Comparison of ENCODE assay signal across 11 mouse cellular contexts in genomic region chr8:48740951-48741350, GRCm38 (mm10).
DNase-seq lines count a peak whose midpoint lies in the region; ATAC-seq and TF ChIP-seq lines count a peak whose summit lies in the region.
"Had no signal": no experiment of that assay in that cellular context is flagged by ENCODE, and none has a peak within 500 bp of the region (broad histone marks: within the 10 kb centered on the region; RNA-seq: fewer than 3 reads in every experiment).

No protein-coding gene starts in this region.

- 0 out of 2 replicates have a peak overlapping the region, but pooled peaks have one; percentile 25 for H3K27ac ChIP-seq in hindbrain, embryonic 10.5 days
- no peak overlapping the region for H3K27ac ChIP-seq in hindbrain, embryonic 11.5 days (ENCODE audit: low read depth, low read length)
- H3K27ac ChIP-seq in forebrain, embryonic 15.5 days (replicated peaks): no peak overlapping the region
- H3K27ac ChIP-seq in midbrain, embryonic 13.5 days: 0 out of 2 replicates have a peak overlapping the region, but pooled peaks have one; percentile 27
- H3K27ac ChIP-seq in cerebellum, adult 2 months (ENCODE audit: insufficient read depth, low read length): no peak overlapping the region
- H3K27ac ChIP-seq: liver, embryonic 14.5 days had no signal

- no peak for ATAC-seq in hindbrain, embryonic 11.5 days (ENCODE audit: low FRiP score)
- ATAC-seq in forebrain, embryonic 15.5 days (replicated peaks): peak; percentile 52
- peak; percentile 59 for ATAC-seq in midbrain, embryonic 13.5 days
- ATAC-seq in megakaryocyte, adult 5-6 weeks (ENCODE audit: poor library complexity, severe bottlenecking): no peak

- peaks cover 37% of the 10 kb centered on the region for H3K4me1 ChIP-seq in hindbrain, embryonic 10.5 days (replicated peaks)
- H3K4me1 ChIP-seq in hindbrain, embryonic 11.5 days (replicated peaks; ENCODE audit: control insufficient read depth, insufficient read depth, low read length): no peaks in the 10 kb centered on the region
- H3K4me1 ChIP-seq in forebrain, embryonic 15.5 days: peaks cover 22% of the 10 kb centered on the region
- H3K4me1 ChIP-seq in midbrain, embryonic 13.5 days (replicated peaks): peaks cover 40% of the 10 kb centered on the region
- no peaks in the 10 kb centered on the region for H3K4me1 ChIP-seq in cerebellum, adult 2 months (ENCODE audit: control insufficient read depth, insufficient read depth, low read length)

- H3K9me3 ChIP-seq in hindbrain, embryonic 10.5 days: no peaks in the 10 kb centered on the region
- H3K9me3 ChIP-seq in hindbrain, embryonic 11.5 days (ENCODE audit: control insufficient read depth, low read length): no peaks in the 10 kb centered on the region
- no peaks in the 10 kb centered on the region for H3K9me3 ChIP-seq in forebrain, embryonic 15.5 days
- H3K9me3 ChIP-seq in midbrain, embryonic 13.5 days: no peaks in the 10 kb centered on the region

- TF ChIP-seq POLR2A in cerebellum, adult 2 months (IDR thresholded peaks at IDR 0.05; ENCODE audit: borderline replicate concordance, insufficient read depth, low read length): no peak

- 84% methylated on average over 11 of the region's 11 CpGs for WGBS in hindbrain, embryonic 10.5 days
- 83% methylated on average over 11 of the region's 11 CpGs for WGBS in hindbrain, embryonic 11.5 days
- WGBS in forebrain, embryonic 15.5 days: 25% methylated on average over 11 of the region's 11 CpGs
- 52% methylated on average over 11 of the region's 11 CpGs for WGBS in midbrain, embryonic 13.5 days
- 54% methylated on average over 11 of the region's 11 CpGs for WGBS in cerebellum, adult 2 months

- no peak for TF ChIP-seq CTCF in cerebellum, adult 2 months (IDR thresholded peaks at IDR 0.05; ENCODE audit: borderline replicate concordance, insufficient read depth, low read depth, low read length)

- H3K9ac ChIP-seq in hindbrain, embryonic 11.5 days (ENCODE audit: low read depth, low read length): no peak overlapping the region
- peak overlapping the region; percentile 27; the same call in 1 of the 2 replicates for H3K9ac ChIP-seq in forebrain, embryonic 15.5 days (replicated peaks)
- H3K9ac ChIP-seq in midbrain, embryonic 13.5 days (replicated peaks): no peak overlapping the region
- H3K9ac ChIP-seq: liver, embryonic 14.5 days had no signal

- H3K27me3 ChIP-seq in hindbrain, embryonic 10.5 days (ENCODE audit: insufficient read depth, poor library complexity, severe bottlenecking): no peaks in the 10 kb centered on the region
- H3K27me3 ChIP-seq in hindbrain, embryonic 11.5 days (ENCODE audit: control insufficient read depth, insufficient read depth, low read length): no peaks in the 10 kb centered on the region
- no peaks in the 10 kb centered on the region for H3K27me3 ChIP-seq in forebrain, embryonic 15.5 days
- no peaks in the 10 kb centered on the region for H3K27me3 ChIP-seq in midbrain, embryonic 13.5 days
- no peaks in the 10 kb centered on the region for H3K27me3 ChIP-seq in cerebellum, adult 2 months (ENCODE audit: control insufficient read depth, insufficient read depth, low read length)

- no peaks in the 10 kb centered on the region for H3K36me3 ChIP-seq in hindbrain, embryonic 10.5 days
- no peaks in the 10 kb centered on the region for H3K36me3 ChIP-seq in hindbrain, embryonic 11.5 days (ENCODE audit: control insufficient read depth, insufficient read depth, low read length)
- H3K36me3 ChIP-seq in forebrain, embryonic 15.5 days: no peaks in the 10 kb centered on the region
- H3K36me3 ChIP-seq in midbrain, embryonic 13.5 days: no peaks in the 10 kb centered on the region

- no peak overlapping the region for H3K4me3 ChIP-seq in hindbrain, embryonic 10.5 days
- no peak overlapping the region for H3K4me3 ChIP-seq in hindbrain, embryonic 11.5 days (ENCODE audit: low read depth, low read length)
- no peak overlapping the region for H3K4me3 ChIP-seq in forebrain, embryonic 15.5 days
- no peak overlapping the region for H3K4me3 ChIP-seq in midbrain, embryonic 13.5 days (replicated peaks)
- no peak overlapping the region for H3K4me3 ChIP-seq in cerebellum, adult 2 months (replicated peaks; ENCODE audit: insufficient read depth, low read depth, low read length)

- H3K4me2 ChIP-seq in hindbrain, embryonic 11.5 days (replicated peaks; ENCODE audit: low read depth, low read length): no peak overlapping the region
- H3K4me2 ChIP-seq in forebrain, embryonic 15.5 days (replicated peaks): peak overlapping the region; percentile 45
- peak overlapping the region; percentile 54 for H3K4me2 ChIP-seq in midbrain, embryonic 13.5 days (replicated peaks)

- DNase-seq in hindbrain, embryonic 10.5 days (ENCODE audit: low spot score): no peak
- no peak for DNase-seq in hindbrain, embryonic 11.5 days (ENCODE audit: low spot score)
- DNase-seq in Muller cell, postnatal 12 days (ENCODE audit: inconsistent ontology term): peak; percentile 18
- DNase-seq in cerebellum, adult 2 months: no peak
- no peak for DNase-seq in adrenal gland, postnatal 25 days
- DNase-seq: gastrocnemius, postnatal 10 days; heart, postnatal 36 days had no signal

Comparison
In these comparisons a context has a peak if more than half of its experiments do, and no peak if none do; other contexts are left out.
1. H3K27ac ChIP-seq: peak in hindbrain, embryonic 10.5 days (single experiment) and midbrain, embryonic 13.5 days (single experiment); none in hindbrain, embryonic 11.5 days (single experiment), forebrain, embryonic 15.5 days (single experiment) and cerebellum, adult 2 months (single experiment).
2. ATAC-seq: peak in forebrain, embryonic 15.5 days (single experiment) and midbrain, embryonic 13.5 days (single experiment); none in hindbrain, embryonic 11.5 days (single experiment) and megakaryocyte, adult 5-6 weeks (single experiment).